Mouse (Mus musculus) thymus, adult 2 months (tissue): ENCODE measurements around the gene C3. TPM values are rescaled to one million over a fixed set of nuclear protein-coding genes. Genes with fewer than 3 reads are reported as not detected.

Experiments used
- DNase-seq: peaks from one replicate; pipeline ENCODE4 v3.0.0; 2021
- H3K27ac ChIP-seq: fragments of 200-500 bp; 2 replicates; pipeline ENCODE4 v1.5.1; 2012; ENCODE audit warnings: low read length, control low read depth; ENCODE audit not compliant: control insufficient read depth, insufficient read depth
- H3K27me3 ChIP-seq: fragments of 200-500 bp; 2 replicates; pipeline ENCODE4 v1.6.1; 2012; ENCODE audit warnings: mild to moderate bottlenecking, low read length, moderate library complexity, mixed read lengths; ENCODE audit not compliant: control insufficient read depth, insufficient read depth
- H3K36me3 ChIP-seq: fragments of 200-500 bp; 2 replicates; pipeline ENCODE4 v1.6.1; 2012; ENCODE audit warnings: mild to moderate bottlenecking, low read length, moderate library complexity; ENCODE audit not compliant: control insufficient read depth, insufficient read depth
- H3K4me1 ChIP-seq: fragments of 200-500 bp; replicated peaks from 2 replicates; pipeline ENCODE4 v1.6.1; 2012; ENCODE audit warnings: low read length; ENCODE audit not compliant: control insufficient read depth, insufficient read depth
- H3K4me3 ChIP-seq: fragments of 200-500 bp; 2 replicates; pipeline ENCODE4 v1.5.1; 2012; ENCODE audit warnings: mild to moderate bottlenecking, low read length, control low read depth, moderate library complexity; ENCODE audit not compliant: control insufficient read depth, insufficient read depth
- CTCF ChIP-seq: fragments of 200-500 bp; IDR thresholded peaks from 2 replicates; pipeline ENCODE4 v1.5.1; 2012; ENCODE audit warnings: mild to moderate bottlenecking, control low read depth, low read length, moderate library complexity, borderline replicate concordance; ENCODE audit not compliant: control insufficient read depth, poor library complexity, insufficient read depth; ENCODE audit errors: extremely low read depth
- POLR2A ChIP-seq: fragments of 200-500 bp; IDR thresholded peaks from 2 replicates; pipeline ENCODE4 v1.6.1; 2012; ENCODE audit warnings: mild to moderate bottlenecking, low read length, control low read depth, moderate library complexity; ENCODE audit not compliant: control insufficient read depth, poor library complexity, insufficient read depth; ENCODE audit errors: extremely low read depth
- WGBS: fragments of 180-500 bp; shearing (Covaris S2); methylation state at CpG from one replicate; pipeline ENCODE4 v1.1.7; 2018; 5-methylcytosine and 5-hydroxymethylcytosine counted together
- polyA plus RNA-seq: library from polyadenylated mRNA; depleted of rRNA; stranded (reverse); fragments of >200 nt; gene quantifications from 2 replicates; pipeline ENCODE4 v1.2.3, GENCODE M21; 2012

The C3 gene
- polyA plus RNA-seq, 1 experiment: 152 TPM

GRCm38 (mm10) chr17:57247393-57248200, 19.7 kb upstream of the C3 start:
- H3K4me3 ChIP-seq: peak overlapping the region; percentile 91
- 1% methylated on average over 46 of the region's 46 CpGs for WGBS
- no peaks in the 10 kb centered on the region for H3K27me3 ChIP-seq
- peak; percentile 92 for DNase-seq
- peaks cover 29% of the 10 kb centered on the region for H3K4me1 ChIP-seq
- peak overlapping the region; percentile 80 for H3K27ac ChIP-seq
- TF ChIP-seq CTCF (peak; percentile 27; the same call in 1 of the 2 replicates), POLR2A (0 out of 2 replicates have a peak, but pooled peaks have one; percentile 46)
- peaks cover 6% of the 10 kb centered on the region for H3K36me3 ChIP-seq

GRCm38 (mm10) chr17:57246663-57247392, 18.9 kb upstream of the C3 start:
- peak; percentile 31 for DNase-seq
- TF ChIP-seq CTCF (peak; percentile 24; the same call in 1 of the 2 replicates), POLR2A (no peak)
- no peaks in the 10 kb centered on the region for H3K27me3 ChIP-seq
- H3K27ac ChIP-seq: peak overlapping the region; percentile 79; the same call in 1 of the 2 replicates
- H3K4me1 ChIP-seq: peaks cover 29% of the 10 kb centered on the region
- peaks cover 6% of the 10 kb centered on the region for H3K36me3 ChIP-seq
- 6% methylated on average over 18 of the region's 18 CpGs for WGBS
- peak overlapping the region; percentile 91 for H3K4me3 ChIP-seq

- Histone ChIP-seq H3K36me3 (peaks cover 6% of the 10 kb centered on the region), H3K27me3 (no peaks in the 10 kb centered on the region), H3K27ac (no peak overlapping the region), H3K4me3 (no peak overlapping the region), H3K4me1 (peaks cover 26% of the 10 kb centered on the region)
- no peak for DNase-seq
- 95% methylated on average over 10 of the region's 10 CpGs for WGBS
- no peak for TF ChIP-seq POLR2A
- no peak for TF ChIP-seq CTCF
Measured at GRCm38 (mm10) chr17:57245311-57245929, 17.5 kb upstream of the C3 start.

GRCm38 (mm10) chr17:57243650-57244370, 15.9 kb upstream of the C3 start:
- peaks cover 6% of the 10 kb centered on the region for H3K36me3 ChIP-seq
- no peak for DNase-seq
- H3K4me1 ChIP-seq: peaks cover 14% of the 10 kb centered on the region
- TF ChIP-seq POLR2A: no peak
- TF ChIP-seq CTCF: no peak
- no peaks in the 10 kb centered on the region for H3K27me3 ChIP-seq
- H3K4me3 ChIP-seq: no peak overlapping the region
- H3K27ac ChIP-seq: no peak overlapping the region
- WGBS: 91% methylated on average over 10 of the region's 10 CpGs

- Histone ChIP-seq H3K27me3 (no peaks in the 10 kb centered on the region), H3K27ac (no peak overlapping the region), H3K36me3 (peaks cover 27% of the 10 kb centered on the region), H3K4me3 (no peak overlapping the region), H3K4me1 (no peaks in the 10 kb centered on the region)
- no peak for TF ChIP-seq POLR2A
- TF ChIP-seq CTCF: no peak
- no peak for DNase-seq
- 98% methylated on average over 9 of the region's 9 CpGs for WGBS
Measured at GRCm38 (mm10) chr17:57237181-57237580, 9.2 kb upstream of the C3 start.
